Mouse (Mus musculus): Measurements from ENCODE around the gene Pah. TPM values are rescaled to one million over a fixed set of nuclear protein-coding genes. Genes with fewer than 3 reads are reported as not detected.

Pah gene
- polyA plus RNA-seq, 1 experiment from 2014 or later, result 4.3 TPM

DNA sequence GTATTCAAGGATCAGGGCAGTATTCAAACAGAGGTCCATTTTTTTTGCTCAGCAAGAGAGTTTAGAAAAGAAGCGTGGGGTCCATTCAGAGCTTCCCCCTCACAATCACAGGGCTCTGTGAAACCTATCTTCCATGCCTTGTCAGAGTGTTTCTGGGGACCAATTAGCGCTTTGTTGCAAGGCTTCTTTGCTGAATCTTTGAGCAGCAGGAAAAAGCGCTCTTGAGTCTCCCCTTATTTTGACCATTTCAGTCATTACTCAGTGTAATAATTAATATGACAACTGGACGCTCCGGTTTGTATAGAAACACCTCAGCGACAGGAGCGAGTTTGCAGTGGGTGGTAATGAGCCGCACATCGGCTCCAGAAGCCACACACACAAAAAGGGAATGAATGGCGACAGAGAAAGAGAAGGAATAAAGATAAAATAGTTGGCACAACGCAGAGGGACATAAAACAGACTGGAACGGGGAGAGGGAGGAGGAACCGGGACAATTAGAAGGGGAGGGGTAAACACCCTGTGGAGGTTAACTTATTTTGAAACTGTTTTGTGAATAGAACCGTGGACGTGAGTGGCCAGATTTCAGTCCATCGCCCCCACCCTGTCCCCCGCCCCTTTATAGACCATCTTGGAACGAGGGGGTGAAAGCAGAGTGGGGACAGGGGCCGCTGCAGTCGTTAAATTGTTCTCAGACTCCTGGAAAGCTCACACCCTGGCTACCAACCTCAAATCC lies 20.5 kb upstream of the Pah start:
- no peaks in the 10 kb centered on the region for H3K4me1 ChIP-seq (ENCODE audit: control insufficient read depth, insufficient read depth, low read length)
- no peak for ATAC-seq (ENCODE audit: insufficient read depth, low FRiP score)
- peaks cover 6% of the 10 kb centered on the region; the same call in 1 of the 2 replicates for H3K9me3 ChIP-seq (replicated peaks; ENCODE audit: control insufficient read depth, low read length)
- no peaks in the 10 kb centered on the region; the same call in 1 of the 2 replicates for H3K36me3 ChIP-seq (ENCODE audit: control insufficient read depth, insufficient read depth, low read length)
- H3K4me3 ChIP-seq (replicated peaks; ENCODE audit: low read length), result no peak overlapping the region
- no peak overlapping the region for H3K27ac ChIP-seq (ENCODE audit: low read length)
- no peak overlapping the region for H3K4me2 ChIP-seq (ENCODE audit: low read depth, low read length)
- no peak overlapping the region for H3K9ac ChIP-seq (ENCODE audit: low read length)
- 19% methylated on average over 20 of the region's 20 CpGs for WGBS
- H3K27me3 ChIP-seq (ENCODE audit: control insufficient read depth, insufficient read depth, low read length), result peaks cover 65% of the 10 kb centered on the region

- ATAC-seq (ENCODE audit: insufficient read depth, low FRiP score), result no peak
- 7% methylated on average over 7 of the region's 7 CpGs for WGBS
Measured at GRCm38 (mm10) chr10:87501659-87502042, 19.9 kb upstream of the Pah start.

DNA sequence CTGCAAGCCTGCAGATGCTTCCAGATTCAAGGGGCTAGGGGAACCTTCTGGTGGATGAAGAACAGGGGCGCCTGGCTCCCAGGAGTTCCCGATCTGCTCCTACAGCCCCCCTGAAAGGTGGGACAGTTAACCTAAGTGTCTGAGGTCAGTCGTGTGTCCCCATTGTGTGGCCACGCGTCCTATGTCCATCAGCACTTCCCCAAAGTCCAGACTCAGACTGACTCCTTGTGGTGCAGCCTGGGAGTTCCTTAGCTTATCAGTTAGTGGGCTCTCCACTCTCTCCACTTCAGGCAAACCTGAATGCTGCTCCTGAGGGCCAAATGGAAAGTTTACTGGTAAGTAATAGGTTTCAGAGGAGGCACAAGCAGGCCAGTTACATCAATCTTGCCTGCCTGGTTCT lies 19.3 kb upstream of the Pah start:
- H3K27ac ChIP-seq (ENCODE audit: low read length), result no peak overlapping the region
- no peak overlapping the region for H3K4me3 ChIP-seq (replicated peaks; ENCODE audit: low read length)
- no peaks in the 10 kb centered on the region for H3K4me1 ChIP-seq (ENCODE audit: control insufficient read depth, insufficient read depth, low read length)
- peaks cover 4% of the 10 kb centered on the region; the same call in 1 of the 2 replicates for H3K9me3 ChIP-seq (replicated peaks; ENCODE audit: control insufficient read depth, low read length)
- no peak overlapping the region for H3K9ac ChIP-seq (ENCODE audit: low read length)
- H3K27me3 ChIP-seq (ENCODE audit: control insufficient read depth, insufficient read depth, low read length), result peaks cover 56% of the 10 kb centered on the region
- ATAC-seq (ENCODE audit: insufficient read depth, low FRiP score), result no peak
- no peaks in the 10 kb centered on the region for H3K36me3 ChIP-seq (ENCODE audit: control insufficient read depth, insufficient read depth, low read length)
- H3K4me2 ChIP-seq (ENCODE audit: low read depth, low read length), result no peak overlapping the region
- 25% methylated on average over 5 of the region's 5 CpGs for WGBS

More at GRCm38 (mm10) chr10:87501659-87502042, 19.9 kb upstream of the Pah start:
- Histone ChIP-seq H3K27ac (ENCODE audit: low read length) (no peak overlapping the region), H3K9me3 (replicated peaks; ENCODE audit: control insufficient read depth, low read length) (peaks cover 4% of the 10 kb centered on the region; the same call in 1 of the 2 replicates), H3K4me1 (ENCODE audit: control insufficient read depth, insufficient read depth, low read length) (no peaks in the 10 kb centered on the region), H3K9ac (ENCODE audit: low read length) (no peak overlapping the region), H3K27me3 (ENCODE audit: control insufficient read depth, insufficient read depth, low read length) (peaks cover 62% of the 10 kb centered on the region), H3K4me2 (ENCODE audit: low read depth, low read length) (no peak overlapping the region), H3K36me3 (ENCODE audit: control insufficient read depth, insufficient read depth, low read length) (no peaks in the 10 kb centered on the region), H3K4me3 (replicated peaks; ENCODE audit: low read length) (no peak overlapping the region)

DNA sequence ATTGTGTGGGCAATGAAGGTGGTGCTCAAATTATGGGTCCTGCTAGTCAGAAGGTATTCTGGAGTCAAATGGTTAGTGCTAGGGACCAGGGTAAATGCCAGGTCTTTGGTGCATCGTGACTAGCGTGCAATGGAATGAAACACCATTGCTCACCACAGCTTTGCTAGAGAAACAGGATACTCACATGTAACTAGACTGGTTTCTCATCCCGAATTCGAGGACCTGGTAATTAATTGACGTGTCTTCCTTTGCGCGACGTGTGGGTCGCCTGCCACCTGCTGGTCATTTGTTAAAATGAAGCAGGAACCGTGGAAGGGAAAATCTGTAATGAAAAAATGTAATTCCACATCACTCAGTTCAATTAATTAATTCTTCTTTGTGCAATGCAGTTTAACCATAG lies 17.6 kb upstream of the Pah start:
- H3K27me3 ChIP-seq (ENCODE audit: control insufficient read depth, insufficient read depth, low read length), result peaks cover 45% of the 10 kb centered on the region

DNA sequence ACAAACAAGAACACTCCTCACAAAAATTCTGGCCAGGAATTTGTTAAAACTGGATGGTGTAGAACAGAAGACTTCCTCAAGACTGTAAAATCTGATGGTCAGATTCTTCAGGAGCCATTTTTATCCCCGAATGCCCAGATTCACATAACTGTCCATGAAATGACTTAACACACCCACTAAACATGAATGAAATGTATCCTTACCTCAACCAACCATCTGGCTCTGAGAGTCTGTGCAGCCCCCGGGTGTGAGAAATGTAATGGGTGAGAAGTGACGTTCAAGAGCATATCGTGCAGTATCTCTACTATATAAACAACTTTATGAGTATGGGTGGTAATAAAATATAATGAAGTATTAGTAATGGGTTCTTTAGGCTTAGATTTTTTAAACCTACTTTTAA lies 13.0 kb upstream of the Pah start:
- no peak overlapping the region for H3K9ac ChIP-seq (ENCODE audit: low read length)
- H3K36me3 ChIP-seq (ENCODE audit: control insufficient read depth, insufficient read depth, low read length), result no peaks in the 10 kb centered on the region
- H3K4me1 ChIP-seq (ENCODE audit: control insufficient read depth, insufficient read depth, low read length), result no peaks in the 10 kb centered on the region
- peaks cover 3% of the 10 kb centered on the region for H3K27me3 ChIP-seq (ENCODE audit: control insufficient read depth, insufficient read depth, low read length)
- no peak for ATAC-seq (ENCODE audit: insufficient read depth, low FRiP score)
- no peak overlapping the region for H3K27ac ChIP-seq (ENCODE audit: low read length)
- no peak overlapping the region for H3K4me3 ChIP-seq (replicated peaks; ENCODE audit: low read length)
- H3K4me2 ChIP-seq (ENCODE audit: low read depth, low read length), result no peak overlapping the region
- WGBS, result 81% methylated on average over 4 of the region's 4 CpGs
- no peaks in the 10 kb centered on the region for H3K9me3 ChIP-seq (replicated peaks; ENCODE audit: control insufficient read depth, low read length)

More for the DNA sequence above, 17.6 kb upstream of the Pah start:
- no peaks in the 10 kb centered on the region for H3K4me1 ChIP-seq (ENCODE audit: control insufficient read depth, insufficient read depth, low read length)
- H3K4me3 ChIP-seq (replicated peaks; ENCODE audit: low read length), result no peak overlapping the region
- no peak overlapping the region for H3K27ac ChIP-seq (ENCODE audit: low read length)
- no peaks in the 10 kb centered on the region for H3K9me3 ChIP-seq (replicated peaks; ENCODE audit: control insufficient read depth, low read length)
- no peaks in the 10 kb centered on the region for H3K36me3 ChIP-seq (ENCODE audit: control insufficient read depth, insufficient read depth, low read length)
- WGBS, result 3% methylated on average over 10 of the region's 10 CpGs
- ATAC-seq (ENCODE audit: insufficient read depth, low FRiP score), result no peak
- H3K9ac ChIP-seq (ENCODE audit: low read length), result no peak overlapping the region
- no peak overlapping the region for H3K4me2 ChIP-seq (ENCODE audit: low read depth, low read length)

- Histone ChIP-seq H3K9me3 (replicated peaks; ENCODE audit: control insufficient read depth, low read length) (no peaks in the 10 kb centered on the region), H3K4me2 (ENCODE audit: low read depth, low read length) (no peak overlapping the region), H3K27ac (ENCODE audit: low read length) (no peak overlapping the region), H3K4me1 (ENCODE audit: control insufficient read depth, insufficient read depth, low read length) (no peaks in the 10 kb centered on the region), H3K9ac (ENCODE audit: low read length) (no peak overlapping the region), H3K27me3 (ENCODE audit: control insufficient read depth, insufficient read depth, low read length) (no peaks in the 10 kb centered on the region), H3K4me3 (replicated peaks; ENCODE audit: low read length) (no peak overlapping the region), H3K36me3 (ENCODE audit: control insufficient read depth, insufficient read depth, low read length) (no peaks in the 10 kb centered on the region)
- ATAC-seq (ENCODE audit: insufficient read depth, low FRiP score), result no peak
Measured at GRCm38 (mm10) chr10:87513052-87513451, 8.5 kb upstream of the Pah start.

DNA sequence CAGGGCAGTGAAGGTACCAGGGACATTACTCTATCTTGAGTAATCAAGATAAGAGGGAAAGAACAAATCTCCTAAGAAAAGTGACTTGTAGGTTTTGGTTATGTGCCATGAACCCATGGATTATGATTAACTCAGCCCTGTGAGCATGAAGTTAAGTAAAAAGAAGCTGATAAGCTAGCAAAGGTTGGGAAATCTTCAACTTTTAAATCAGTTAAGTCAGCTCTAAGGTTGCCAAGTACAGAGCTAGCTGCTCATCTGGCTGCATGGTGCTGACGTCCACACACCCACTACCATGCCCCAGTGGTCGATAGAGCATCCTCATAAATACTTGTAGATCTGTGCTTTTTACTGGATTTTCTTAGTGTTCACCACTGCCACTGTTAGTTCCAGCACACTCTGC lies 3.0 kb upstream of the Pah start:
- WGBS, result 69% methylated on average over 2 of the region's 2 CpGs
- no peak overlapping the region for H3K27ac ChIP-seq (ENCODE audit: low read length)

GRCm38 (mm10) chr10:87520401-87521116 lies 1.0 kb upstream of the Pah start:
- no peaks in the 10 kb centered on the region for H3K36me3 ChIP-seq (ENCODE audit: control insufficient read depth, insufficient read depth, low read length)
- H3K9me3 ChIP-seq (replicated peaks; ENCODE audit: control insufficient read depth, low read length), result no peaks in the 10 kb centered on the region
- no peak overlapping the region for H3K9ac ChIP-seq (ENCODE audit: low read length)
- no peak for ATAC-seq (ENCODE audit: insufficient read depth, low FRiP score)
- no peak overlapping the region for H3K27ac ChIP-seq (ENCODE audit: low read length)
- no peaks in the 10 kb centered on the region for H3K4me1 ChIP-seq (ENCODE audit: control insufficient read depth, insufficient read depth, low read length)
- H3K4me2 ChIP-seq (ENCODE audit: low read depth, low read length), result no peak overlapping the region
- no peaks in the 10 kb centered on the region for H3K27me3 ChIP-seq (ENCODE audit: control insufficient read depth, insufficient read depth, low read length)
- 58% methylated on average over 4 of the region's 4 CpGs for WGBS
- no peak overlapping the region for H3K4me3 ChIP-seq (replicated peaks; ENCODE audit: low read length)

More for the DNA sequence above, 3.0 kb upstream of the Pah start:
- no peaks in the 10 kb centered on the region for H3K9me3 ChIP-seq (replicated peaks; ENCODE audit: control insufficient read depth, low read length)
- no peaks in the 10 kb centered on the region for H3K27me3 ChIP-seq (ENCODE audit: control insufficient read depth, insufficient read depth, low read length)
- no peak for ATAC-seq (ENCODE audit: insufficient read depth, low FRiP score)
- no peaks in the 10 kb centered on the region for H3K36me3 ChIP-seq (ENCODE audit: control insufficient read depth, insufficient read depth, low read length)
- no peak overlapping the region for H3K9ac ChIP-seq (ENCODE audit: low read length)
- H3K4me2 ChIP-seq (ENCODE audit: low read depth, low read length), result no peak overlapping the region
- no peaks in the 10 kb centered on the region for H3K4me1 ChIP-seq (ENCODE audit: control insufficient read depth, insufficient read depth, low read length)
- H3K4me3 ChIP-seq (replicated peaks; ENCODE audit: low read length), result no peak overlapping the region

DNA sequence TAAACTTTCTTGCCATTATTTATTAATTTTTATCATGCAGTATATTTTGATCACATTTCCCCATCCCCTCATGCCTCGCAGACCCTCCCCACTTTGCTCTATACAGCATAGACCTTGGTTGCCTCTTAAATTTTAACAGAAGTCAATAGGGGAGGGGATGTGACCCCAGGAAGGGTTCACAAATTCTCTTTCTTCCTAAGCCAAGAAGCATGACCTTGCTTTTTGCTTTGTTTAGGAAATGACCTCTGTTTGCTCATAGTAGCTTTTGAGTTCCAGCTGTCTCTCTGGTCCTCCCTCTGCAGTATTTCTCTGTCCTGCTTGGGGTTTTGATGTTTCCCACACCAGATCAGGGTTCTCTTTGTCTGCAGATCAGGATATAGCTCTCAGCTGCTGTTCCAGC lies 12.6 kb downstream of the Pah start:
- no peak for ATAC-seq (ENCODE audit: insufficient read depth, low FRiP score)
- Histone ChIP-seq H3K4me2 (ENCODE audit: low read depth, low read length) (no peak overlapping the region), H3K4me3 (replicated peaks; ENCODE audit: low read length) (no peak overlapping the region), H3K4me1 (ENCODE audit: control insufficient read depth, insufficient read depth, low read length) (no peaks in the 10 kb centered on the region), H3K36me3 (ENCODE audit: control insufficient read depth, insufficient read depth, low read length) (no peaks in the 10 kb centered on the region), H3K27ac (ENCODE audit: low read length) (no peak overlapping the region), H3K9me3 (replicated peaks; ENCODE audit: control insufficient read depth, low read length) (no peaks in the 10 kb centered on the region), H3K27me3 (ENCODE audit: control insufficient read depth, insufficient read depth, low read length) (no peaks in the 10 kb centered on the region), H3K9ac (ENCODE audit: low read length) (no peak overlapping the region)
- WGBS, result 60% methylated on average over 1 of the region's 1 CpGs

Data from stomach, embryonic 16.5 days (tissue).